Mouse (Mus musculus) liver, embryonic 14.5 days (tissue): ENCODE measurements around the gene Ttpal.

ENCODE experiments used
- CTCF ChIP-seq: IDR thresholded peaks from 2 replicates; pipeline ENCODE4 v1.5.1; 2016; ENCODE audit warnings: antibody characterized with exemption, low read depth, control low read depth
- EP300 ChIP-seq: IDR thresholded peaks from 2 replicates; pipeline ENCODE4 v1.6.1; 2016; ENCODE audit warnings: antibody characterized with exemption, low read depth

GRCm38 (mm10) chr2:163555417-163555816 lies 46.7 kb upstream of the Ttpal start:
- TF ChIP-seq CTCF (0 out of 2 replicates have a peak, but pooled peaks have one; percentile 8), EP300 (no peak)
